Mouse (Mus musculus) adrenal gland, postnatal 25 days (tissue): ENCODE data around the gene Polr3f. TPM values are rescaled to one million over a fixed set of nuclear protein-coding genes. Genes with fewer than 3 reads are reported as not detected.

Experiments
- total RNA-seq: library from RNA; stranded (reverse); gene quantifications from 2 replicates; pipeline ENCODE4 v1.2.3, GENCODE M21; 2021

Polr3f gene
- total RNA-seq, 1 experiment from 2014 or later: 23.8 TPM

Other genes with a start within 250 kb of the Polr3f start
- not detected in 2 replicates for gene Ovol2, start 195.6 kb upstream of the Polr3f start, total RNA-seq
- gene Kat14, start 158.7 kb upstream of the Polr3f start, total RNA-seq: 27.5 and 33.6 TPM in 2 replicates
- gene Pet117, start 158.7 kb upstream of the Polr3f start, total RNA-seq: 5.5 and 8.2 TPM in 2 replicates
- 1.8 and 5.0 TPM in 2 replicates for gene Dzank1, start 304 bp upstream of the Polr3f start, total RNA-seq
- gene Rbbp9, start 23.2 kb downstream of the Polr3f start, total RNA-seq: 26.8 and 32.5 TPM in 2 replicates
- gene Sec23b, start 28.5 kb downstream of the Polr3f start, total RNA-seq: 64.0 and 66.2 TPM in 2 replicates
- gene Smim26, start 66.3 kb downstream of the Polr3f start, total RNA-seq: 49.2 and 60.5 TPM in 2 replicates
- 13.8 and 18.2 TPM in 2 replicates for gene Dtd1, start 72.2 kb downstream of the Polr3f start, total RNA-seq